Mouse (Mus musculus): Measurements from ENCODE around the gene Map3k14. TPM values are rescaled to one million over a fixed set of nuclear protein-coding genes. Genes with fewer than 3 reads are reported as not detected.

Gene Map3k14
- polyA plus RNA-seq, 1 experiment: 12.7 TPM

DNA sequence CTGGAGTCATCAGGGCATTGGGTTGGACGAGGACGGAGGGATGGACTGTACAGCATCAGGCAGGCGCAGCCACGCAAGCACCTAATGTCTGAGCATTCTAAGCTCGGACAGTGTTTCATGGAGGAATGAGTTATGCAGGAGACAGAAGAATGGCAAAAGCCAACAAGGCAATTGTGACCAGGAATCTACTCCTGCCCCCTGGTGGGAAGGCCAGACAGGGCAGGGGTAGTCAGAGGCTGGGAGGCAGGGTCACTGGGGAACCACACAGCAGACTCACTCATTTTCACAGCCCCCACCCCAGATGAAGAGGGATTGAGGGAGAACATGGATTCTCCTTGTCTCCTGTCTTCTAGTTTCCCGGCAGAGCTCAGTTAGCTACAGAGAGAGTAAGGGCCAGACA, 4.7 kb upstream of the Map3k14 start:
- Histone ChIP-seq H3K4me3 (ENCODE audit: low read depth, low read length) (no peak overlapping the region), H3K36me3 (ENCODE audit: control insufficient read depth, insufficient read depth, low read length) (no peaks in the 10 kb centered on the region), H3K4me1 (ENCODE audit: control insufficient read depth, insufficient read depth, insufficient read length, low read length) (peaks cover 2% of the 10 kb centered on the region; the same call in 1 of the 2 replicates), H3K27me3 (ENCODE audit: control insufficient read depth, insufficient read depth, low read length) (no peaks in the 10 kb centered on the region), H3K27ac (ENCODE audit: insufficient read depth, low read depth, low read length) (no peak overlapping the region)
- 77% methylated on average over 6 of the region's 6 CpGs for WGBS
- no peak for TF ChIP-seq POLR2A (IDR thresholded peaks at IDR 0.05; ENCODE audit: low read depth, low read length)
- TF ChIP-seq CTCF (IDR thresholded peaks at IDR 0.05; ENCODE audit: extremely low read depth, insufficient read length, insufficient replicate concordance, low read depth, low read length): peak; percentile 59; the same call in 1 of the 2 replicates

DNA sequence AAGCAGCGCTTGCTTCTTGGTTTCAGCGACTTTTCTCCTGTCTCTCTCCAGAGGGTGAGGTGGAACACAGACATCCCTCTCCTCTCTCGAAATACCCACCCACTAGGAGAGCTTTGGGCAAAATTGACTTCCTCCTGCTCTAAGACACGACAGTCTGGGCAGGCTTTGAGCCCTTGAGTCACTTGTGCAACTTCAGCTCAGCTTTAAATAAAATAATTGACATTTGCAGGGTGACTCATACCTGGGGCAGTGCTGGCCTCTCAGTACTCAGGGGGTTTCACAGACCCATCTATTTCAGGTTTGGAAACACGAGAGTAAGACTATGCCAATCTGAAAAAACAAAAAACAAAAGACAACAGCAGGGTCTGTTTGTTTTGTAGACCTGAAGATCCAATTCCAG, 2.2 kb upstream of the Map3k14 start:
- Histone ChIP-seq H3K4me1 (ENCODE audit: control insufficient read depth, insufficient read depth, insufficient read length, low read length) (peaks cover 4% of the 10 kb centered on the region; the same call in 1 of the 2 replicates), H3K27ac (ENCODE audit: insufficient read depth, low read depth, low read length) (no peak overlapping the region), H3K36me3 (ENCODE audit: control insufficient read depth, insufficient read depth, low read length) (no peaks in the 10 kb centered on the region), H3K4me3 (ENCODE audit: low read depth, low read length) (no peak overlapping the region), H3K27me3 (ENCODE audit: control insufficient read depth, insufficient read depth, low read length) (no peaks in the 10 kb centered on the region)
- 75% methylated on average over 5 of the region's 5 CpGs for WGBS
- TF ChIP-seq POLR2A (IDR thresholded peaks at IDR 0.05; ENCODE audit: low read depth, low read length): no peak
- TF ChIP-seq CTCF (IDR thresholded peaks at IDR 0.05; ENCODE audit: extremely low read depth, insufficient read length, insufficient replicate concordance, low read depth, low read length): no peak

GRCm38 (mm10) chr11:103268905-103269304, 1.6 kb upstream of the Map3k14 start:
- no peaks in the 10 kb centered on the region for H3K36me3 ChIP-seq (ENCODE audit: control insufficient read depth, insufficient read depth, low read length)
- H3K4me3 ChIP-seq (ENCODE audit: low read depth, low read length): no peak overlapping the region
- peaks cover 4% of the 10 kb centered on the region; the same call in 1 of the 2 replicates for H3K4me1 ChIP-seq (ENCODE audit: control insufficient read depth, insufficient read depth, insufficient read length, low read length)
- WGBS: 78% methylated on average over 3 of the region's 3 CpGs
- no peak overlapping the region for H3K27ac ChIP-seq (ENCODE audit: insufficient read depth, low read depth, low read length)
- no peak for TF ChIP-seq POLR2A (IDR thresholded peaks at IDR 0.05; ENCODE audit: low read depth, low read length)
- TF ChIP-seq CTCF (IDR thresholded peaks at IDR 0.05; ENCODE audit: extremely low read depth, insufficient read length, insufficient replicate concordance, low read depth, low read length): no peak
- H3K27me3 ChIP-seq (ENCODE audit: control insufficient read depth, insufficient read depth, low read length): no peaks in the 10 kb centered on the region

- H3K27me3 ChIP-seq (ENCODE audit: control insufficient read depth, insufficient read depth, low read length): no peaks in the 10 kb centered on the region
- H3K27ac ChIP-seq (ENCODE audit: insufficient read depth, low read depth, low read length): no peak overlapping the region
- 78% methylated on average over 4 of the region's 4 CpGs for WGBS
- H3K36me3 ChIP-seq (ENCODE audit: control insufficient read depth, insufficient read depth, low read length): no peaks in the 10 kb centered on the region
- TF ChIP-seq POLR2A (IDR thresholded peaks at IDR 0.05; ENCODE audit: low read depth, low read length): no peak
- TF ChIP-seq CTCF (IDR thresholded peaks at IDR 0.05; ENCODE audit: extremely low read depth, insufficient read length, insufficient replicate concordance, low read depth, low read length): no peak
- no peak overlapping the region for H3K4me3 ChIP-seq (ENCODE audit: low read depth, low read length)
- peaks cover 4% of the 10 kb centered on the region; the same call in 1 of the 2 replicates for H3K4me1 ChIP-seq (ENCODE audit: control insufficient read depth, insufficient read depth, insufficient read length, low read length)
These were observed 1.1 kb upstream of the Map3k14 start for GRCm38 (mm10) chr11:103268350-103268749.

GRCm38 (mm10) chr11:103266729-103267345, 435 bp downstream of the Map3k14 start:
- H3K27ac ChIP-seq (ENCODE audit: insufficient read depth, low read depth, low read length): peak overlapping the region; percentile 87
- peak overlapping the region; percentile 97 for H3K4me3 ChIP-seq (ENCODE audit: low read depth, low read length)
- TF ChIP-seq POLR2A (IDR thresholded peaks at IDR 0.05; ENCODE audit: low read depth, low read length): no peak
- no peak for TF ChIP-seq CTCF (IDR thresholded peaks at IDR 0.05; ENCODE audit: extremely low read depth, insufficient read length, insufficient replicate concordance, low read depth, low read length)
- no peaks in the 10 kb centered on the region for H3K36me3 ChIP-seq (ENCODE audit: control insufficient read depth, insufficient read depth, low read length)
- H3K4me1 ChIP-seq (ENCODE audit: control insufficient read depth, insufficient read depth, insufficient read length, low read length): peaks cover 13% of the 10 kb centered on the region
- no peaks in the 10 kb centered on the region for H3K27me3 ChIP-seq (ENCODE audit: control insufficient read depth, insufficient read depth, low read length)
- under 1% methylated on average over 41 of the region's 42 CpGs for WGBS

GRCm38 (mm10) chr11:103265856-103266255, 1.4 kb downstream of the Map3k14 start:
- H3K27me3 ChIP-seq (ENCODE audit: control insufficient read depth, insufficient read depth, low read length): no peaks in the 10 kb centered on the region
- TF ChIP-seq CTCF (IDR thresholded peaks at IDR 0.05; ENCODE audit: extremely low read depth, insufficient read length, insufficient replicate concordance, low read depth, low read length) (no peak), POLR2A (IDR thresholded peaks at IDR 0.05; ENCODE audit: low read depth, low read length) (no peak)
- H3K4me3 ChIP-seq (ENCODE audit: low read depth, low read length): no peak overlapping the region
- peaks cover 21% of the 10 kb centered on the region for H3K4me1 ChIP-seq (ENCODE audit: control insufficient read depth, insufficient read depth, insufficient read length, low read length)
- no peaks in the 10 kb centered on the region for H3K36me3 ChIP-seq (ENCODE audit: control insufficient read depth, insufficient read depth, low read length)
- 0 out of 2 replicates have a peak overlapping the region, but pooled peaks have one; percentile 23 for H3K27ac ChIP-seq (ENCODE audit: insufficient read depth, low read depth, low read length)
- 6% methylated on average over 2 of the region's 2 CpGs for WGBS

- Histone ChIP-seq H3K27ac (ENCODE audit: insufficient read depth, low read depth, low read length) (peak overlapping the region; percentile 44; the same call in 1 of the 2 replicates), H3K4me3 (ENCODE audit: low read depth, low read length) (peak overlapping the region; percentile 23; the same call in 1 of the 2 replicates), H3K36me3 (ENCODE audit: control insufficient read depth, insufficient read depth, low read length) (no peaks in the 10 kb centered on the region), H3K27me3 (ENCODE audit: control insufficient read depth, insufficient read depth, low read length) (no peaks in the 10 kb centered on the region), H3K4me1 (ENCODE audit: control insufficient read depth, insufficient read depth, insufficient read length, low read length) (peaks cover 27% of the 10 kb centered on the region)
- TF ChIP-seq POLR2A (IDR thresholded peaks at IDR 0.05; ENCODE audit: low read depth, low read length) (no peak), CTCF (IDR thresholded peaks at IDR 0.05; ENCODE audit: extremely low read depth, insufficient read length, insufficient replicate concordance, low read depth, low read length) (no peak)
- 45% methylated on average over 7 of the region's 7 CpGs for WGBS
These were observed 2.1 kb downstream of the Map3k14 start for GRCm38 (mm10) chr11:103265211-103265610.

Data from small intestine, adult 2 months (tissue).